Mouse (Mus musculus) heart, postnatal 0 days (tissue): ENCODE measurements around the gene Ikzf4. TPM values are rescaled to one million over a fixed set of nuclear protein-coding genes. Genes with fewer than 3 reads are reported as not detected.
"Not testable (repeated sequence)": the region's sequence is repeated elsewhere in the genome, so short reads cannot be mapped to it uniquely, and the experiment has no call there.

Experiments
- ATAC-seq: fragments of 200-750 bp; cut with Nextera tagmentation; 2 replicates; pipeline ENCODE4 v1.8.0; 2017; ENCODE audit warnings: low read depth, moderate number of reproducible peaks, moderate library complexity; ENCODE audit not compliant: insufficient read depth
- DNase-seq: peaks from one replicate; pipeline ENCODE4 v3.0.0-alpha.2; 2016; ENCODE audit warnings: low spot score
- H3K27ac ChIP-seq: fragments of 300-500 bp; sonication (generic); 2 replicates; pipeline ENCODE4 v1.5.1; 2014; ENCODE audit warnings: low read depth, mild to moderate bottlenecking
- H3K27me3 ChIP-seq: fragments of 300-500 bp; sonication (generic); 2 replicates; pipeline ENCODE4 v1.6.1; 2014; ENCODE audit warnings: low read length, mixed read lengths; ENCODE audit not compliant: control insufficient read depth, insufficient read depth
- H3K36me3 ChIP-seq: fragments of 300-500 bp; sonication (generic); replicated peaks from 2 replicates; pipeline ENCODE4 v1.6.1; 2014; ENCODE audit warnings: low read length, mixed read lengths; ENCODE audit not compliant: control insufficient read depth, insufficient read depth
- H3K4me1 ChIP-seq: fragments of 300-500 bp; sonication (generic); 2 replicates; pipeline ENCODE4 v1.6.1; 2014; ENCODE audit warnings: antibody characterized with exemption; ENCODE audit not compliant: control insufficient read depth, insufficient read depth
- H3K4me2 ChIP-seq: fragments of 300-500 bp; sonication (generic); 2 replicates; pipeline ENCODE4 v1.6.1; 2014; ENCODE audit warnings: low read depth, mild to moderate bottlenecking, low read length, moderate library complexity
- H3K4me3 ChIP-seq: fragments of 300-500 bp; sonication (generic); 2 replicates; pipeline ENCODE4 v1.5.1; 2014; ENCODE audit warnings: low read depth, low read length
- H3K9ac ChIP-seq: fragments of 300-500 bp; sonication (generic); replicated peaks from 2 replicates; pipeline ENCODE4 v1.6.1; 2014; ENCODE audit warnings: low read depth, low read length, mixed read lengths
- H3K9me3 ChIP-seq: fragments of 300-500 bp; sonication (generic); replicated peaks from 2 replicates; pipeline ENCODE4 v1.6.1; 2016; ENCODE audit warnings: low read length; ENCODE audit not compliant: control insufficient read depth
- CTCF ChIP-seq: IDR thresholded peaks from 2 replicates; pipeline ENCODE4 v1.5.1; 2016; ENCODE audit warnings: antibody characterized with exemption, control low read depth, low read depth
- EP300 ChIP-seq: IDR thresholded peaks from 2 replicates; pipeline ENCODE4 v1.6.1; 2016; ENCODE audit warnings: antibody characterized with exemption, low read depth
- WGBS: fragments of 180-500 bp; shearing (Covaris S2); extraction: QIAGEN DNeasy Blood & Tissue Kit; methylation state at CpG from one replicate; pipeline ENCODE4 v1.1.7; 2014; 5-methylcytosine and 5-hydroxymethylcytosine counted together
- polyA plus RNA-seq: library from polyadenylated mRNA; unstranded; fragments of >200 nt; fragmentation: Nextera tagmentation; extraction: Ambion mirVana; gene quantifications from 2 replicates; pipeline ENCODE4 v1.2.1, GENCODE M21; 2015
- total RNA-seq: library from RNA; depleted of rRNA; stranded (reverse); fragments of >200 nt; gene quantifications from 2 replicates; pipeline ENCODE4 v1.2.3, GENCODE M21; 2014; ENCODE audit warnings: low replicate concordance

Ikzf4 gene
- total and polyA plus RNA-seq, 2 experiments from 2014 or later = 0.11 to 0.59 TPM

DNA sequence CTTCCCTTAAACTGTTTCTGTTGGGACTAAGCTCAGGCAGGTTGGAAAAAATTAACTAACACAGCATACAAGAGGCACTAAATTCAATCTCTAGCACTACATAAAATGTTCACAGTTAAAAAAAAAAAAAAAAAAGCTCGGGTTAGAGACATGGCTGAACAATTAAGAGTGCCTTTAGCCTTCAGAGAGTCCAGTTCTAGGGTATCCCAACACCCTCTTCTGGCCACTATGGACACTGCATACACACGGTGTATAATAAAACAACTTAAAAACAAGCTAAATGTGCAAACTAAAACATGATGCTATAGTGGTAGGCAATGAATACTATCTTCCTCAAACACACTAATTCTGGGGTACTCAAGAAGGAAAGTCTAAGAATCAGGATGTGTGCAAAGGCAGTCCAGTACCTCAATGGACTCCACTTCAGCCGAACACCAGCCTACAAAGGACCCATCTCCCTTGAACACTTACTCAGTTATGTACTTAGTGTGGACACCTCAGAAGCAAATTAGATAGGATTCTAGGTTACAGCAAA is 23.7 kb downstream of the Ikzf4 start:
- 69% methylated on average over 3 of the region's 3 CpGs for WGBS
- DNase-seq (no peak), ATAC-seq (no peak)
- Histone ChIP-seq H3K4me3 (no peak overlapping the region), H3K9me3 (no peaks in the 10 kb centered on the region), H3K4me1 (peaks cover 6% of the 10 kb centered on the region), H3K27ac (no peak overlapping the region), H3K9ac (no peak overlapping the region), H3K4me2 (no peak overlapping the region), H3K27me3 (no peaks in the 10 kb centered on the region), H3K36me3 (peaks cover 15% of the 10 kb centered on the region)
- TF ChIP-seq CTCF = no peak
- no peak for TF ChIP-seq EP300

DNA sequence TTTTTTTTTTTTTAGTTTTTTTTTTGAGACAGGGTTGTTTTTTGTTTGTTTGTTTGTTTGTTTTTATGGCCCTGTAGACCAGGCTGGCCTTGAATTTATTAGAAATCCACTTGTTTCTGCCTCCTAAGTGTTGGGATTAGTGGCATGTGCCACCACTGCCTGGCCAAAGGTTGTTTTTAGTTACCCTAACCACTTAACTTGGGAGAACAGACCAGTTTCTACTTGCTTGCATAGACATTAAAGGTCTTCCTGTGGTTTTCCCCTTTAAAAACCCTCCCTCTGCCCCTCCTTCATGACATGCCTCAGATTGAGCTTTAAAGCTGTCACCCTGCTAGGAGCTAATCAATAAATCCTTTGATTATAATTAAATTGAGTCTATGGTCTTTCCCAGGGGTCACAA is 25.6 kb downstream of the Ikzf4 start:
- no peak for TF ChIP-seq CTCF
- TF ChIP-seq EP300 = no peak
- H3K4me2 ChIP-seq = no peak overlapping the region
- DNase-seq (no peak), ATAC-seq (no peak)
- peaks cover 15% of the 10 kb centered on the region for H3K36me3 ChIP-seq
- H3K27ac ChIP-seq = no peak overlapping the region
- H3K4me1 ChIP-seq = peaks cover 3% of the 10 kb centered on the region
- H3K9ac ChIP-seq = no peak overlapping the region
- H3K4me3 ChIP-seq = no peak overlapping the region
- H3K9me3 ChIP-seq = no peaks in the 10 kb centered on the region
- no peaks in the 10 kb centered on the region for H3K27me3 ChIP-seq

DNA sequence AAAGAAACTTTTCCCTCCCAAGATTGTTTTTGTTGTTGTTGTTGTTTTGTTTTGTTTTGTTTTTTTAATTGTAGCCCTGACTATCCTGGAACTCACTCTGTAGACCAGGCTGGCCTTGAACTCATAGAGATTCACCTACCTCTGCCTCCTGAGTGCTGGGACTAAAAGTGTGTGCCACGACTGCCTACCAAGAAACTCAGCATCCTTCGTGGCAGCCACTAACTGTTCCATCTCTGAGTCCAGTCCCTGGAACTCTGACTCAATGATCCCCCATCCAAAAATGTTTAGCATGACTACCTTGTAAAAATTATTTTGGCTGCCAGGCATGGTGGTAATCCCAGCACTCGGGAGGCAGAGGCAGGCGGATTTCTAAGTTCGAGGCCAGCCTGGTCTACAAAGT is 26.6 kb downstream of the Ikzf4 start:
- not testable (repeated sequence) for H3K4me3 ChIP-seq, H3K27me3 ChIP-seq, H3K4me1 ChIP-seq, H3K9me3 ChIP-seq, H3K27ac ChIP-seq, H3K36me3 ChIP-seq, H3K9ac ChIP-seq, ATAC-seq, DNase-seq, H3K4me2 ChIP-seq
- 83% methylated on average over 5 of the region's 5 CpGs for WGBS

DNA sequence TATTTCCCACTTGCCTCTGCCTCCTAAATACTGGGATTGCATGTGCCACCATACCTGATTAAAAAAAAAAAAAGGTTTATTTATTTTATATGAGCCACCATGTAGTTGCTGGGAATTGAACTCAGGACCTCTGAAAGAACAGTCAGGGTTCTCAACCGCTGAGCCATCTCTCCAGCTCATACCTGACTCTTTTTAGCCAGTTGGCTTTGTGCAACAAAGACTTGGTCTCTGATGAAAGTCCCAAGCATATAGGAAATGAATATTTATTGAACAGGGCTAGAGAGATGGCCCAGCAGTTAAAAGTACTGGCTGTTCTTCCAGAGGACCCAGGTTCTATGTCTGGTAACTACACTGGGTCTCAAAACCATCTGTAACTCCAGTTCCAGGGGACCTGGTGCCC is 27.2 kb downstream of the Ikzf4 start:
- Histone ChIP-seq H3K4me1 (no peaks in the 10 kb centered on the region), H3K27me3 (no peaks in the 10 kb centered on the region), H3K9me3 (no peaks in the 10 kb centered on the region), H3K36me3 (no peaks in the 10 kb centered on the region), H3K27ac (no peak overlapping the region), H3K9ac (no peak overlapping the region), H3K4me3 (no peak overlapping the region), H3K4me2 (no peak overlapping the region)
- 81% methylated on average over 1 of the region's 1 CpGs for WGBS
- no peak for ATAC-seq
- TF ChIP-seq EP300 (no peak), CTCF (no peak)
- DNase-seq = no peak

DNA sequence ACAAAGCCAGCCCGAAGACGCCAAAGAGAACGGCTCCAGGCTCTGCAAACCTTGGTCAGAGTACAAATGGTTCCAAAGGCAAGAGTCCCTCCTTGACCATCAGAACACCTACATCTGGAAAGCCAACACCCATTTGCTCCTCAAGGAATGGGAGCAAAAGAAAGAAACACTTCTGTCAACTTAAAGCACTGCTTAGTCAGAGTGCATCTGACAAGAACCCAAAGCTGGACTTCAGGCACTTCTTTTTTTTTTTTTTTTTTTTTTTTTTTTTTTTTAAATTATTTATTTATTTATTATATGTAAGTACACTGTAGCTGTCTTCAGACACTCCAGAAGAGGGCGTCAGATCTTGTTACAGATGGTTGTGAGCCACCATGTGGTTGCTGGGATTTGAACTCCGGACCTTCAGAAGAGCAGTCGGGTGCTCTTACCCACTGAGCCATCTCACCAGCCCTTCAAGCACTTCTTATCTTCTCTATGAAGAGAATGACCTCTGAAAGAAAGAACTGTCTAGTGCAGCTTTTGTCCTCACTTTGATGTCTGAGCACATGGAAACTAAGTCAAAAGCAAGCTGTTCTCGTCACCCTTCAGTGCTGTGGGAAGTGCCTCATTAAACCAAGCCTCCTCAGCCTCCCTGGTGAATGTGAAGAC is 29.9 kb downstream of the Ikzf4 start:
- not testable (repeated sequence) for H3K27ac ChIP-seq, ATAC-seq

DNA sequence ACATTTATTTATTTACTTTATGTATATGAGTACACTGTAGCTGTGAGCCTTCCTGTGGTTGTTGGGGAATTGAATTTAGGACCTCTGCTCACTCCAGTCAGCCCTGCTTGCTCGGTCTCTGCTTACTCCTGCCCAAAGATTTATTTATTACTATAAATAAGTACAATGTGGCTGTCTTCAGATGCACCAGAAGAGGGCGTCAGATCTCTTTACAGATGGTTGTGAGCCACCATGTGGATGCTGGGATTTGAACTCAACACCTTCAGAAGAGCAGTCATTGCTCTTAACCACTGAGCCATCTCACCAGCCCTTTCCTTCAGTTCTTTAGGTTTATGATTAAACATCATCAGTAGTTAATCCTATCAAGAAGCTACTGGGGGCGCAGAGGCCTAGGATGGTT is 30.9 kb downstream of the Ikzf4 start:
- Histone ChIP-seq H3K9me3 (no peaks in the 10 kb centered on the region), H3K9ac (no peak overlapping the region), H3K4me2 (no peak overlapping the region), H3K4me3 (no peak overlapping the region), H3K36me3 (no peaks in the 10 kb centered on the region), H3K27ac (no peak overlapping the region), H3K27me3 (no peaks in the 10 kb centered on the region), H3K4me1 (peaks cover 2% of the 10 kb centered on the region; the same call in 1 of the 2 replicates)
- DNase-seq (no peak), ATAC-seq (no peak)
- 51% methylated on average over 3 of the region's 3 CpGs for WGBS
- TF ChIP-seq EP300 = no peak
- TF ChIP-seq CTCF = no peak

More for the DNA sequence above, 29.9 kb downstream of the Ikzf4 start:
- H3K4me1 ChIP-seq, H3K36me3 ChIP-seq, DNase-seq, H3K27me3 ChIP-seq, H3K9me3 ChIP-seq, H3K4me2 ChIP-seq, H3K9ac ChIP-seq, H3K4me3 ChIP-seq: not testable (repeated sequence)
- whole genome bisulfite sequencing = 82% methylated on average over 6 of the region's 7 CpGs

DNA sequence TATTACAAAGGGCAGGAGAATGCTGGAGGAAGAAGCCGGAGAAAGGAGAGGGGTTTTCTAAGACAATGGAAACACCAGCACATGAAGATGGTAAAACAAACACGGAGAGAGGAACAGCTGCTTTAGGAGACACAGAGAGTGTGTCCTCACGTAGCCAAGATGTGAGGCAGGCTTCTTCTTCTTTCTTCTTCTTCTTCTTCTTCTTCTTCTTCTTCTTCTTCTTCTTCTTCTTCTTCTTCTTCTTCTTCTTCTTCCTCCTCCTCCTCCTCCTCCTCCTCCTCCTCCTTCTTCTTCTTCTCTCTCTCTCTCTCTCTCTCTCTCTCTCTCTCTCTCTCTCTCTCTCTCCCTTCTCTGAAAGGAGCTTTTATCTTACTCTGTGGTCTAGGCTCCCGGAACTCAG is 32.0 kb downstream of the Ikzf4 start:
- H3K9ac ChIP-seq, H3K27ac ChIP-seq, H3K9me3 ChIP-seq, H3K4me3 ChIP-seq, H3K4me1 ChIP-seq, H3K36me3 ChIP-seq, H3K27me3 ChIP-seq, H3K4me2 ChIP-seq, ATAC-seq, DNase-seq: not testable (repeated sequence)
- 64% methylated on average over 4 of the region's 4 CpGs for WGBS
